Mouse (Mus musculus) midbrain, embryonic 10.5 days (tissue): ENCODE measurements around the gene Wbp2. TPM values are rescaled to one million over a fixed set of nuclear protein-coding genes. Genes with fewer than 3 reads are reported as not detected.
A peak's percentile ranks its signal among the peaks of the same experiment; 100 is the strongest.

Experiments
- DNase-seq: peaks from one replicate; pipeline ENCODE4 v3.0.0-alpha.2; 2017; ENCODE audit warnings: low spot score
- H3K27ac ChIP-seq: fragments of 300-500 bp; sonication (generic); replicated peaks from 2 replicates; pipeline ENCODE4 v1.5.1; 2016; ENCODE audit warnings: mild to moderate bottlenecking
- H3K27me3 ChIP-seq: fragments of 300-500 bp; sonication (generic); 2 replicates; pipeline ENCODE4 v1.6.1; 2016; ENCODE audit warnings: low read depth, mild to moderate bottlenecking; ENCODE audit not compliant: poor library complexity, severe bottlenecking
- H3K36me3 ChIP-seq: fragments of 300-500 bp; sonication (generic); 2 replicates; pipeline ENCODE4 v1.6.1; 2016; ENCODE audit warnings: mild to moderate bottlenecking, moderate library complexity
- H3K4me1 ChIP-seq: fragments of 300-500 bp; sonication (generic); 2 replicates; pipeline ENCODE4 v1.6.1; 2016
- H3K4me3 ChIP-seq: fragments of 300-500 bp; sonication (generic); 2 replicates; pipeline ENCODE4 v1.5.1; 2016; ENCODE audit warnings: mild to moderate bottlenecking, moderate library complexity
- H3K9me3 ChIP-seq: fragments of 300-500 bp; sonication (generic); replicated peaks from 2 replicates; pipeline ENCODE4 v1.6.1; 2016; ENCODE audit warnings: mild to moderate bottlenecking
- WGBS: fragments of 180-500 bp; shearing (Covaris S2); methylation state at CpG from one replicate; pipeline ENCODE4 v1.1.7; 2016; 5-methylcytosine and 5-hydroxymethylcytosine counted together
- polyA plus RNA-seq: library from polyadenylated mRNA; unstranded; fragments of >200 nt; fragmentation: Nextera tagmentation; extraction: Ambion mirVana; gene quantifications from 2 replicates; pipeline ENCODE4 v1.2.1, GENCODE M21; 2016

Gene Wbp2
- polyA plus RNA-seq, 1 experiment from 2014 or later: 91.8 TPM

DNA sequence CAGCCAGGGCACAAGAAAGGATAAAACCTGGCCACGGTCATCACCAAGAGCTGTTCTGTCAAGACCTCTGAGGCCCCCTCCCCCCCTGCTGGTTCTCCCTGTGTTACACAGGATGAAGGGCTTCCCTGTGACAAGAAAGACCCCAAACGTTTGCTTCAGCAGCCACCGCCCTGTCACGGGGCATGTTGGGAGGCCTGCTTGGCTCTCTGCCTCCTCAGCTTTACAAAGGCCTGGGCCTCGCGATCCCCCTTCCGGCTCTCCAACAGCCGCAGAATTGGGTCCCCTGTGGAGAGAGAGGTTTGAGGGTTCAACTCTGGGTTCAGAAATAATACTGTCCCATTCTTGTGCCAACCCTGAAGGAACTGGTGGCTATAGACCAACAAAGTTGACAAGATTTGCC, 24.3 kb downstream of the Wbp2 start:
- H3K27ac ChIP-seq: 0 out of 2 replicates have a peak overlapping the region, but pooled peaks have one; percentile 47
- peaks cover 52% of the 10 kb centered on the region for H3K36me3 ChIP-seq
- H3K27me3 ChIP-seq: no peaks in the 10 kb centered on the region
- 70% methylated on average over 8 of the region's 8 CpGs for WGBS
- peaks cover 22% of the 10 kb centered on the region for H3K4me1 ChIP-seq
- no peak for DNase-seq
- H3K9me3 ChIP-seq: no peaks in the 10 kb centered on the region
- no peak overlapping the region for H3K4me3 ChIP-seq

DNA sequence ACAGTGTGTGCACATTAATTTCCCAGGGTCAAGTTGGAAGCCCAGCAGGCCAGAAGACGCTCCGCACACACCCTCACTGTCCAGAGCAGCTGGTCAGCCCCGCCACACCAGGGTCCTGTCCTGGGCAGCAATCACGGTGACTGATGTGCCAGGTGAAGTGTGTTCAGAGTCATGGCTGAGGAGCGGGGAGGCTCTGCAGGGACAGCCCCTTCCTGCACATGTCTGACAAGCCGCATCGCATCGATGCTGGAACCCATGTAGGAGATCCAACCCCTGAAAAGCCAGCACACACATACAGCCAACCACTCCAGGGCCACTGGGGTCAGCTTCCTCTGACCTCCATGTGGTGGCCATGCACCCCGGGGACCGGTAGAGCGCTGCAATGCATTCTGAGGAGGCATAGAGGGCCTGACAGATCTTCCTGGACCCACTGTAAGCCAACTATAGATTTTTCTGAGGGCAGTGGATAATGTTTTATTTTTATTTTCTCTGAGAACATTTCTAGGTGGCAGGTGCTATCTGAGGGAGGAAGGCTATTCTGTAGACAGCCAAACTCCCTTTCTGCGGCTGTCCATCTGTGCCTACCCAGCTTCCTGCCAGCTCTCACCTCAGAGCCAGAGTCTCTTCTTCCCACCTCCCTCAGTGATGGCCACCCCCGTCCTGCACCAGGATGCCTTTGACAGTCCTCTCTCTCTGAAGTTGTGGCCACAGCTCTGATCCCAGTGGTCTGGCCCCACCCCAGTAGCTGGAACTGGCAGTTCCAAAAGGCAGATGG, 25.0 kb downstream of the Wbp2 start:
- H3K4me3 ChIP-seq: no peak overlapping the region
- no peak for DNase-seq
- no peaks in the 10 kb centered on the region for H3K9me3 ChIP-seq
- 88% methylated on average over 13 of the region's 13 CpGs for WGBS
- peaks cover 59% of the 10 kb centered on the region for H3K36me3 ChIP-seq
- H3K27ac ChIP-seq: 0 out of 2 replicates have a peak overlapping the region, but pooled peaks have one; percentile 47
- H3K4me1 ChIP-seq: peaks cover 22% of the 10 kb centered on the region
- no peaks in the 10 kb centered on the region for H3K27me3 ChIP-seq

DNA sequence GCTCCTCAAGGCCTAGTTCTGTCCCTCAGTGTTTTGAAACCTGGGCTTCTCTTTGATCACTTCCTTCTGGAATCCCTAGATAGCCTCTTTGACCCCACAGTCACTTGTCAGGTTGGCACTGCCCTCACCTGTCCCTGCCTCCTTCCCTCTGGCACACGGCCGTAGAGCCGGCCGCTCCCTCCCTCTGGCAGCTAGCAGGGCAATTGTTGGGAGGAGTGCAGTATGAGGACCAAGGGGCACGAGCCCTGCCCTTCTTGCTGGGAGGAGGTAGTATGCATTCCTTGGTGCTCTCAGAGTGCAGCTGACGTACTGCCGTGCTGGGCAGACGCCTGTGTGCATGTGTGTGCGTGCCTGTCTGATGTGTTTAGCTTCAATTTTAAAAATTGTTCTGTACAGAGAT, 26.2 kb downstream of the Wbp2 start:
- no peak overlapping the region for H3K4me3 ChIP-seq
- DNase-seq: no peak
- peaks cover 71% of the 10 kb centered on the region for H3K36me3 ChIP-seq
- H3K9me3 ChIP-seq: no peaks in the 10 kb centered on the region
- 92% methylated on average over 9 of the region's 9 CpGs for WGBS
- no peak overlapping the region for H3K27ac ChIP-seq
- peaks cover 20% of the 10 kb centered on the region for H3K4me1 ChIP-seq
- H3K27me3 ChIP-seq: no peaks in the 10 kb centered on the region

DNA sequence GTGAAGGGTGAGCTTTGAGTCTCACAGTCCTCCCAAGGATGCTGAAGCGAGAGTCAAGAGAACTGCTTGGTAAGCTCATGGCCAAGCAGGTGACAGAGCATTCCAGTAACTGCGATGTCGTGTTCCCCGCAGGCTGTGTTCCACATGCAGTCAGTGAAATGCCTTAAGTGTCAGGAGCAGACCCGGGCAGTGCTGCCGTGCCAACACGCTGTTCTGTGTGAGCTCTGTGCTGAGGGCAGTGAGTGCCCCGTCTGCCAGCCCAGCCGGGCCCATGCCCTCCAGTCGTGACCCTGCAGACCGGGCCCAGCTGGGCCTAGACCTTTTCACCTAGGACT, 27.1 kb downstream of the Wbp2 start:
- H3K27ac ChIP-seq: no peak overlapping the region
- no peaks in the 10 kb centered on the region for H3K27me3 ChIP-seq
- no peak overlapping the region for H3K4me3 ChIP-seq
- peaks cover 80% of the 10 kb centered on the region for H3K36me3 ChIP-seq
- H3K4me1 ChIP-seq: peaks cover 18% of the 10 kb centered on the region
- no peaks in the 10 kb centered on the region for H3K9me3 ChIP-seq
- 97% methylated on average over 11 of the region's 11 CpGs for WGBS
- DNase-seq: no peak

DNA sequence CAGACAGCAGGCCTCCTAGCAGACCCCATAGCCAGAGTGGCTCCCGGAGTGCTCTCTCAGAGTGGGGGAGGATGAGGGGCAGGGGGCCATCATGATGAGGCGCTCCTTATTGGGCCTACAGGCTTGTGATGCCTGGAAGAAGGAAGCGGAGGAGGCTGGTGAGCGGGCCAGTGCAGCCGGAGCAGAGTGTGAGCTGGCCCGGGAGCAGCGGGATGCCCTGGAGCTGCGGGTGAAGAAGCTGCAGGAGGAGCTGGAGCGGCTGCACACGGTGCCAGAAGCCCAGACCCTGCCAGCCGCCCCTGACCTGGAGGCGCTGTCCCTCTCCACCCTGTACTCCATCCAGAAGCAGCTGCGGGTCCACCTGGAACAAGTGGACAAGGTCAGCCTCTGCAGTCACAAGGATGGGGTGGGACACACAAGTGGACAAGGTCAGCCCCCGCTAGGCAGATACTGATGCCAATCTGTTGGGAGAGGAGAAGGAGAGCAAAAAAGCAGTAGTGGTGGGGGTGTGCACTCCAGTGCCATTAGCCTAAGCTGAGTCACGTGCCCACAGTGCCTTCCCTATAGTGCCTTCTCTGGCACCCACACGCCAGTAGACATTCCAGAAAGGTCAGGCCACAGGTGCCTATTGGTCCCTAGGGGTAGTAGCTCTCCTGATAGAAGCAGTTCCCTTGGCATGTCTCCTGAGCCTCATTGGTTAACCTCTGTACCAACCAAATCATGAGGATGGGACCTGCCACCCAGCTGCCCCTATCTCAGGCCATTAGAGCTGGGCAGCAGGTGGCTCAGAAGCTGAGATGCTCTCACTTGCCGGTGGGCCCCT, 27.7 kb downstream of the Wbp2 start:
- 94% methylated on average over 17 of the region's 17 CpGs for WGBS
- Histone ChIP-seq H3K36me3 (peaks cover 86% of the 10 kb centered on the region), H3K4me1 (peaks cover 12% of the 10 kb centered on the region), H3K4me3 (no peak overlapping the region), H3K27me3 (no peaks in the 10 kb centered on the region), H3K9me3 (no peaks in the 10 kb centered on the region), H3K27ac (no peak overlapping the region; the same call in 1 of the 2 replicates)
- DNase-seq: no peak

DNA sequence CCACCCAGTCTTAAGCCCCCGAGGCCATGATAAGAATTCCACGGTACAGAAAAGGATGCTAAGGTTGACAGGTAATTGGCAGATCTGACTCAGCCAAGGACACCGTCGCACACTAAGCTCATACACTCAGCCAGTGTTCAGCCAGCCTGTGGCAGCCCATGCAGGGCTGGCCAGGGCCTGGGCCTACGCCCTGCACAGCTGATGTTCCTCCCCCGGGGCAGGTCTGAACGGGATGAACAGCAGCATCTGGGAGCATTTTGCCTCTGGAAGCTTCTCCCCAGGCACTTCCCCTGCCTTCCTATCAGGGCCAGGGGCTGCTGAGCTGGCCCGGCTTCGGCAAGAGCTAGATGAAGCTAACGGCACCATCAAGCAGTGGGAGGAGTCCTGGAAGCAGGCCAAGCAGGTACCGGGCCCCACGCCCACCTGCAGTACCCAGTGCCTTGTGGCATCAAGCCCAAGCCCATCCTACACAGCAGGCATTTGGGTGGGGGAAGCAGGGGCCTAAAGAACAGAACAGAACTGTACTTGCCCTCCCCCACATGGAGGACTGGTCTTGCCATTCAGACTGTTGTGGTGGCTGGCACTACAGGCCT, 28.7 kb downstream of the Wbp2 start:
- 94% methylated on average over 12 of the region's 12 CpGs for WGBS
- H3K36me3 ChIP-seq: peaks cover 96% of the 10 kb centered on the region
- peaks cover 12% of the 10 kb centered on the region for H3K4me1 ChIP-seq
- H3K27ac ChIP-seq: no peak overlapping the region
- no peak for DNase-seq
- H3K9me3 ChIP-seq: no peaks in the 10 kb centered on the region
- no peaks in the 10 kb centered on the region for H3K27me3 ChIP-seq
- H3K4me3 ChIP-seq: no peak overlapping the region

DNA sequence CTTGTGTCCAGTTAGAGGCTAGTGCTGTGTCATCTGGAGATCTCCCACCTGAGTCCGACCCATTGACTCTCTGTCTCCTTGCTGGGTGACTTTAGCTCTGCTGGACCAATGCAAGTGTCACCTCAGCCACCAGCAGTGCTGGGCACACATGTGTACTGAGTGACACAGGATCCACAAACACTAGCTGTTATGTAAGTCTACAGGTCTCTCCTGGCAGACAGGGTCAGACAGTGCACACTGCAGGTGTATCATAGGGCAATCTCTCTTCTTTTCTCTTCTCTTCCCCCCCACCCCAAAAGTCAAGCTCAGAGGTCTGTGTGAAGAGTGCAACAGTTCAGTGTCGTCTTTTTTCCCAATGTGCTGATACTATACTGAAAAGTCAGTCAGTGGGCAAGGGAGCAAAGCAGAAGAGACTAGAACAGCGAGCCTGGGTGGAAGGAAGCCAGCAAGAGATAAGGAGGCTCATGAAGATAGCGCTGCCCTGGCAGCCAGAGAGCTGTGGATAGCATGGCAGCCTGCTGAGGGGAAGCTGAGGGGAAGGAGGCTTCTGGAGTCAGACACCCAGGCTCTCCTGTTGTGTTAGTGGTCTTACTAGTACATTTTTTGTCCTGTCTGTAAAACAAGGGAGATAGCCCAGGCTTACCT, 29.4 kb downstream of the Wbp2 start:
- Histone ChIP-seq H3K4me3 (no peak overlapping the region), H3K9me3 (no peaks in the 10 kb centered on the region), H3K36me3 (peaks cover 100% of the 10 kb centered on the region), H3K4me1 (peaks cover 9% of the 10 kb centered on the region), H3K27ac (no peak overlapping the region), H3K27me3 (no peaks in the 10 kb centered on the region)
- no peak for DNase-seq
- WGBS: 89% methylated on average over 4 of the region's 4 CpGs

DNA sequence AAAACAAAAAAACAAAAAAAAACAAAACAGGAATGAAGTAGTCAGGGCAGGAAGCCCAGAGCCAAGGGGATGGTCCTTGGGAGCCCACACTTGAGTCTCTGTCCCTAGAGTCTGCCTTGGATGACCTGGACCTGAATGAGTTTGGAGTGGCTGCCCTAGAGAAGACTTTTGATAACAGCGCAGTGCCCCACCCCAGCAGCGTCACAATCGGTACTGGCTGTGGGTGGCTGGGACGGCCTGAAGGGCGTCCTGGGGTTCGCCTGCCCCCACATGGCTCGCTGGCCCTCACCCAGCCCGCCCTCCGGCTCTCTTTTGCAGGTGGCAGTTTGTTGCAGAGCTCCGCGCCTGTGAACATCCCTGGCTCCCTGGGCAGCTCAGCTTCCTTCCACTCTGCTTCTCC, 30.9 kb downstream of the Wbp2 start:
- DNase-seq: no peak
- Histone ChIP-seq H3K4me1 (no peaks in the 10 kb centered on the region), H3K27me3 (no peaks in the 10 kb centered on the region), H3K27ac (no peak overlapping the region), H3K4me3 (no peak overlapping the region), H3K9me3 (no peaks in the 10 kb centered on the region), H3K36me3 (peaks cover 100% of the 10 kb centered on the region)
- 91% methylated on average over 11 of the region's 11 CpGs for WGBS

DNA sequence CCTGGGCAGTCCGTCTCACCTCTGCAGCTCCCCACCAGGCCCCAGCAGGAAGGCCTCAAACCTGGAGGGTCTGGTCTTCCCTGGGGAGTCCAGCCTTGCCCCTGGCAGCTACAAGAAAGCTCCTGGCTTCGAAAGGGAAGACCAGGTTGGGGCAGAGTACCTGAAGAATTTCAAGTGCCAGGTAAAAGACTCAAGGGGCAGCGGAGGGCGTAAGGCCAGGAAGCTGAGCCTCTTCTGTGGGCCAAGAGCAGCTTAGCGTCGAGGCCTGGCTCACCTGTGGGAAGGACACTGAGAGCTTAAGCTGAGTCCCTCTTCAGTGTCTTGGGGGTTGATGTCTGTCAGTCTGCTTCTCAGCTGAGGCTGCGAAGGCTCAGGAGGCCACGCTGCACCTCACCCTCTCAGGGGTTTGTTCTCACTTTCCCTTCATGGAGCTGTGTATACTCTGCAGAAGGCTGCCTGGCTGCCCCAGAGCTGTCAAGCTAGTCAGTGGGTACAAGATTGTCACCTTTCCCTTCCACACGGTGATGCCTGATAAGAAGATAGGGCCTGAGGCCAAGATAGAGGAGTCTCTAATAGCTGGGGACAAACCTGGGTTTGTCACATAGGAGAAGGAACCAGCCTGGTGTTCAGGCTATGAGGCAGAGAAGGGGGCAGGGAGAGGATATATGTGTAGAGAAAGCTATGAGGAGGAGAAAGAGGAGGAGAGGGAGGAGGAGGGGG, 33.1 kb downstream of the Wbp2 start:
- WGBS: 94% methylated on average over 9 of the region's 9 CpGs
- Histone ChIP-seq H3K9me3 (no peaks in the 10 kb centered on the region), H3K27me3 (no peaks in the 10 kb centered on the region), H3K36me3 (peaks cover 100% of the 10 kb centered on the region), H3K4me3 (no peak overlapping the region), H3K4me1 (no peaks in the 10 kb centered on the region), H3K27ac (no peak overlapping the region)
- DNase-seq: no peak

DNA sequence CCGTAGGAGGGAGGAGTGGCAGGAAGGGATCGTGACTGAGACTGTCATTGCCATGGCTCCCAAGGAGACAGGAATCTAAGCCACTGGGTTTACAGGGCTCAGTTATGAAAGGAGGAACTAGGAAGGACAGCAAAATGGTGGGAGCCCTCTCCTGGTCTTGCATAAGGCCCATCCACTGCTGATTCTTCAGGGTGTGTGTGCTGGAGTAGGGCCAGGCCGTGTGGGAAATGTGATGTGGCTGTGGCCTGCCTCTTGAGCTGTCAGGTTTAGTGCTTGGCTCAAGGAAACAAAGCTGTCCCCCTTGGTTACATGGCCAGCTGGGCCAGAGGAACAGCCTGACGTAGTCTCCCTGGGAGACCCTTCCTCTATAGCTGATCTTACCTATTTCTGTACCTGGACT, 36.6 kb downstream of the Wbp2 start:
- WGBS: 89% methylated on average over 4 of the region's 4 CpGs
- no peaks in the 10 kb centered on the region for H3K27me3 ChIP-seq
- H3K27ac ChIP-seq: no peak overlapping the region
- H3K4me3 ChIP-seq: no peak overlapping the region
- no peak for DNase-seq
- H3K36me3 ChIP-seq: peaks cover 100% of the 10 kb centered on the region
- no peaks in the 10 kb centered on the region for H3K9me3 ChIP-seq
- no peaks in the 10 kb centered on the region for H3K4me1 ChIP-seq

DNA sequence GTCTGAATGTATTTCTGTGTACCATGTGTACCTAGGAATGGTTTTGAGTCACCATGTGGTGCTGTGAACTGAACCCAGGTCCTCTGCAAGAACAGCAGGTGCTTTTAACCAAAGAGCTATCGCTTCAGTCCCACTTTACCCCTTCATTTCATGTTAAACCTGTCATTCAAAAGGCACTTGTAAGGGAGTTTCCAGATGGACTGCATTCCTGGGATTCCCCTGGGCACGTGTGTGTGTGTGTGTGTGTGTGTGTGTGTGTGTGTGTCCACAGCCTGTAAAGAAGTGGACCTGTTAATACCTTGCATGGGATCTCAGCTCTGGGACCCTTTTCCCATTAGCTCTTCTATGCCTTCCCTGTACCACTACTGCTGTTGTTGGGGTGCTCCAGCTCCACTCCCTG, 37.2 kb downstream of the Wbp2 start:
- Histone ChIP-seq H3K36me3 (peaks cover 100% of the 10 kb centered on the region), H3K27me3 (no peaks in the 10 kb centered on the region), H3K27ac (no peak overlapping the region), H3K4me1 (no peaks in the 10 kb centered on the region), H3K4me3 (no peak overlapping the region), H3K9me3 (no peaks in the 10 kb centered on the region)
- no peak for DNase-seq
- 89% methylated on average over 2 of the region's 2 CpGs for WGBS

DNA sequence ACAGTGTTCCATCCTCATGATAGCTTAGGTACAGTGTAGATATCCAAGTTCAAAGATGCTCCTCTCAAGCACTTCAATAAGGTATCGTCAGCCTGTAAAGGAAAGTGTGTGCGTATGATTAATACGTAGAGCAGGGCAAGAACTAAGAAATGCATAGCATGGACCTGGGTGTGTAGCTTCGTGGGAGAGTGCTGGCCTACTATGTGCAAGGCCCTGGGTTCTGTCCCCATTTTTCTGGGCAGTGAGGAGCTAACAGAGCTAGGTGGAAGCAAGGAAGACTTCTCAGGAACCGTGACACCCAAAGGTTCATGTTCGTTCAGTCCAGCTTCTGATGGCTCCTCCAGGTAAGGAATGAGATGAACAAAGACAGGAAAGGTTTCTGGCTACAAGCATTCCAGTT, 41.6 kb downstream of the Wbp2 start:
- Histone ChIP-seq H3K4me3 (no peak overlapping the region), H3K9me3 (no peaks in the 10 kb centered on the region; the same call in 1 of the 2 replicates), H3K27me3 (no peaks in the 10 kb centered on the region), H3K36me3 (peaks cover 98% of the 10 kb centered on the region), H3K4me1 (no peaks in the 10 kb centered on the region), H3K27ac (no peak overlapping the region)
- 94% methylated on average over 6 of the region's 6 CpGs for WGBS
- DNase-seq: no peak
